Mouse (Mus musculus) neural tube, embryonic 12.5 days (tissue): ENCODE measurements at regions not wholly inside any gene's neighbourhood (a gene's known extent, or its start where the extent isn't known, plus 50 kb on each side); places are given as distances from the start of the nearest gene placed in this dataset.

ENCODE experiments used
- ATAC-seq: fragments of 200-750 bp; cut with Nextera tagmentation; 2 replicates; pipeline ENCODE4 v1.8.0; 2017; ENCODE audit warnings: low read depth, mild to moderate bottlenecking, moderate TSS enrichment, moderate library complexity; ENCODE audit not compliant: low FRiP score
- H3K27ac ChIP-seq: fragments of 300-500 bp; sonication (generic); 2 replicates; pipeline ENCODE4 v1.5.1; 2016
- H3K27me3 ChIP-seq: fragments of 300-500 bp; sonication (generic); replicated peaks from 2 replicates; pipeline ENCODE4 v1.6.1; 2016; ENCODE audit warnings: mild to moderate bottlenecking
- H3K36me3 ChIP-seq: fragments of 300-500 bp; sonication (generic); 2 replicates; pipeline ENCODE4 v1.6.1; 2016; ENCODE audit warnings: mild to moderate bottlenecking
- H3K4me1 ChIP-seq: fragments of 300-500 bp; sonication (generic); 2 replicates; pipeline ENCODE4 v1.6.1; 2016
- H3K4me2 ChIP-seq: fragments of 300-500 bp; sonication (generic); replicated peaks from 2 replicates; pipeline ENCODE4 v1.6.1; 2016; ENCODE audit warnings: mild to moderate bottlenecking
- H3K4me3 ChIP-seq: fragments of 300-500 bp; sonication (generic); 2 replicates; pipeline ENCODE4 v1.5.1; 2016
- H3K9ac ChIP-seq: fragments of 300-500 bp; sonication (generic); 2 replicates; pipeline ENCODE4 v1.6.1; 2016; ENCODE audit warnings: mild to moderate bottlenecking
- H3K9me3 ChIP-seq: fragments of 300-500 bp; sonication (generic); 2 replicates; pipeline ENCODE4 v1.6.1; 2016; ENCODE audit warnings: mild to moderate bottlenecking
- WGBS: fragments of 180-500 bp; shearing (Covaris S2); methylation state at CpG from one replicate; pipeline ENCODE4 v1.1.7; 2016; 5-methylcytosine and 5-hydroxymethylcytosine counted together

- Histone ChIP-seq H3K9ac (no peak overlapping the region), H3K4me1 (0 out of 2 replicates have a peak, but pooled peaks cover 5% of the 10 kb centered on the region), H3K36me3 (no peaks in the 10 kb centered on the region), H3K4me2 (no peak overlapping the region), H3K27me3 (no peaks in the 10 kb centered on the region), H3K27ac (no peak overlapping the region), H3K4me3 (no peak overlapping the region), H3K9me3 (no peaks in the 10 kb centered on the region)
- no peak for ATAC-seq
- 84% methylated on average over 1 of the region's 1 CpGs for WGBS
Measured at GRCm38 (mm10) chr8:10690659-10691058, 317.6 kb downstream of the Irs2 start.

GRCm38 (mm10) chr8:10689881-10690280, 318.4 kb downstream of the Irs2 start:
- Histone ChIP-seq H3K4me3 (no peak overlapping the region), H3K36me3 (no peaks in the 10 kb centered on the region), H3K4me1 (0 out of 2 replicates have a peak, but pooled peaks cover 5% of the 10 kb centered on the region), H3K27ac (no peak overlapping the region), H3K4me2 (no peak overlapping the region), H3K9me3 (no peaks in the 10 kb centered on the region), H3K9ac (no peak overlapping the region), H3K27me3 (no peaks in the 10 kb centered on the region)
- WGBS: 73% methylated on average over 12 of the region's 12 CpGs
- no peak for ATAC-seq

GRCm38 (mm10) chr8:10687867-10688561, 320.2 kb downstream of the Irs2 start:
- H3K27me3 ChIP-seq: no peaks in the 10 kb centered on the region
- 39% methylated on average over 9 of the region's 9 CpGs for WGBS
- no peak overlapping the region for H3K9ac ChIP-seq
- H3K36me3 ChIP-seq: no peaks in the 10 kb centered on the region
- no peak overlapping the region for H3K27ac ChIP-seq
- ATAC-seq: no peak
- no peaks in the 10 kb centered on the region for H3K9me3 ChIP-seq
- no peak overlapping the region for H3K4me3 ChIP-seq
- 0 out of 2 replicates have a peak, but pooled peaks cover 5% of the 10 kb centered on the region for H3K4me1 ChIP-seq
- no peak overlapping the region for H3K4me2 ChIP-seq
